Mouse (Mus musculus) left cerebral cortex, postnatal 14 days (tissue): Measurements from ENCODE around the gene Olfr727. TPM values are rescaled to one million over a fixed set of nuclear protein-coding genes. Genes with fewer than 3 reads are reported as not detected.

Experiments used
- DNase-seq, 2 experiments: peaks; one replicate each; pipeline ENCODE4 v3.0.0; 2021 to 2022; ENCODE audit warnings: low spot score in 2 of 2, mixed read lengths in 1 of 2
- intact Hi-C: fragments of 180-260 bp; cut with DNase I; formaldehyde crosslinking; loops from one replicate; pipeline ENCODE4 v1.15.1; 2025
- long read RNA-seq, 2 experiments: library from polyadenylated mRNA; stranded (forward); transcript quantifications; one replicate each; pipeline ENCODE4 v2.0.0; 2021
- total RNA-seq, 2 experiments: library from RNA; stranded (reverse); gene quantifications; 2 replicates each; pipeline ENCODE4 v1.2.3; 2021

The Olfr727 gene
- not detected for total RNA-seq
- long read RNA-seq, experiment 1: 0 reads
- long read RNA-seq, experiment 2: 0 reads

GRCm38 (mm10) chr14:50122886-50123285 lies at the start of gene Olfr727:
TSS of gene Olfr727 (plus strand) at chr14:50123186.
- intact Hi-C loops: no loop called here
- DNase-seq: no peak

DNA sequence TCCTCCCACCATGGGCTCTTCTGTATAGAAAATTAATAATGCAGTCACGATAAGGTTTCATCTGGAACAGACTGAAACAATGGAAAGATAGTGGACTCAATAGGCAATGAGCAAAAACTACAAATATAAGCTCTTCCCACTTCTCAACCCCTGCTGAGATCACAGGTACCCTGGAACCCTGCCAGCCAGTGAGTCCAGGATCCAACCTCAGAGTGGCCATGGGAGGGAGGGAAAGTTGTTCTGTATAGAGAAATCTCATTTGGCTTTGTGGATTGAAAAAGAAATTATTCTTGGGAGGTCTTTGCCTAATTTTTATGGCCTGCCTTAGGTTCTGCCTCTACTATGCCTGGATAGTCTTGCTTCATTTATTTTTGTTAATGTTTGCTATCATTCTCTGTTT lies 32.1 kb upstream of the Olfr727 start, which contains the start of gene Olfr726:
Olfr726 (minus strand) TSS at position 101 of the 400 bp plus-strand sequence.
- intact Hi-C loops: no loop called here
- DNase-seq: no peak

DNA sequence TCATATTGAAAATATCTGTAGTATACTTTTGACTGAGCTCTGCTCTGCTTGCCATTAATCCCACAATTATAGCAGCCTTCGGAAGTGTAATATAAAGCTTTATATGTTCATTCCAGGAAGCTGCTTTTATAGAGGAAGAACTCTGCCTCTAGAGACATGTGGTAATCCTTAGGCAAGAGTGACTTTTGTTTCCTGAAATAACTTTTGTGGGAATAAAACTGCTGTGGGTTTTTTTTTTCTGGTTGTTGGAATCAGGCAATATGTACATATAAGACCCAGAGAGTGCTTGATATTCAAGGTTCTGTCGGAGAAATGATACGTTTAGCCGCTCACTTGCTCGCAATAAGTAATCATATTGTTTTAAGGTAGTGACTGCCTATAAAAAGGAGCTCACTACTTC lies 19.6 kb downstream of the Olfr727 start, which contains the start of gene Olfr728:
Olfr728 (minus strand) TSS at position 101 of the 400 bp plus-strand sequence.
- DNase-seq: no peak
- intact Hi-C loops: no loop called here

DNA sequence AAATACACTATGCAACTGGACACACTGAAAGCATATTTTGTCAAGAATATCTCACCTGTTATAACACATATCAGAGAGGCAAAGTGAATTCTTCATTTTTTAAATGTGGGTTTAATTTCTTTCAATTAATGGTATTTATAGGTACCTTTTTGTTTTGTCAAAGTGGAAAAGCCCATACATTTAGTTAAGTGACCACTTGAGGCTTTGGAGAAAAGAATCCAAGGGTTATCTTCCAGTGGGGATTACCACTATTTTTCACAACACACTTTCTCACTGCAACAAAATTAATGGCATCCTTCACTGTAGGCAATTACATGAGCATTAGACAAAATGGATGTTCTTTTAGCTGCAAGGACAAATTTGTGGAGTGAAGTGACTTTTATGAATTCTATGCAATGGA lies 29.8 kb downstream of the Olfr727 start, which contains the start of gene Olfr729:
Olfr729 (minus strand) TSS at position 101 of the 400 bp plus-strand sequence.
- DNase-seq: no peak
- intact Hi-C loops: no loop called here

Other genes with a start within 250 kb of the Olfr727 start
- not detected for gene Olfr722, start 221.2 kb upstream of the Olfr727 start, total RNA-seq
- gene Olfr723, start 191.4 kb upstream of the Olfr727 start, total RNA-seq: not detected
- not detected for gene Olfr724, start 159.9 kb upstream of the Olfr727 start, total RNA-seq
- gene Olfr725, start 82.8 kb upstream of the Olfr727 start, total RNA-seq: not detected
- gene Olfr726, start 32.2 kb upstream of the Olfr727 start, total RNA-seq: not detected
- gene Olfr728, start 19.5 kb downstream of the Olfr727 start, total RNA-seq: not detected
- not detected for gene Olfr729, start 29.7 kb downstream of the Olfr727 start, total RNA-seq
- not detected for gene Olfr730, start 65.0 kb downstream of the Olfr727 start, total RNA-seq
- gene Olfr731, start 118.7 kb downstream of the Olfr727 start, total RNA-seq: not detected
- gene Olfr732, start 161.0 kb downstream of the Olfr727 start, total RNA-seq: not detected
- not detected for gene Olfr733, start 178.3 kb downstream of the Olfr727 start, total RNA-seq
- not detected for gene Olfr734, start 203.6 kb downstream of the Olfr727 start, total RNA-seq
- gene Olfr735, start 225.7 kb downstream of the Olfr727 start, total RNA-seq: not detected
- gene Tlr11, start 234.7 kb downstream of the Olfr727 start, total RNA-seq: not detected